Mouse (Mus musculus) CD4-positive helper T cell, adult 2 months (primary cell): ENCODE measurements around the gene Surf2.

ENCODE experiments used
- DNase-seq: peaks from one replicate; pipeline ENCODE4 v3.0.0-alpha.2; 2012; ENCODE audit warnings: low read depth, missing footprints, low spot score

Gene Surf2

GRCm38 (mm10) chr2:26960756-26961155 lies 44.6 kb downstream of the Surf2 start:
- no peak for DNase-seq

DNA sequence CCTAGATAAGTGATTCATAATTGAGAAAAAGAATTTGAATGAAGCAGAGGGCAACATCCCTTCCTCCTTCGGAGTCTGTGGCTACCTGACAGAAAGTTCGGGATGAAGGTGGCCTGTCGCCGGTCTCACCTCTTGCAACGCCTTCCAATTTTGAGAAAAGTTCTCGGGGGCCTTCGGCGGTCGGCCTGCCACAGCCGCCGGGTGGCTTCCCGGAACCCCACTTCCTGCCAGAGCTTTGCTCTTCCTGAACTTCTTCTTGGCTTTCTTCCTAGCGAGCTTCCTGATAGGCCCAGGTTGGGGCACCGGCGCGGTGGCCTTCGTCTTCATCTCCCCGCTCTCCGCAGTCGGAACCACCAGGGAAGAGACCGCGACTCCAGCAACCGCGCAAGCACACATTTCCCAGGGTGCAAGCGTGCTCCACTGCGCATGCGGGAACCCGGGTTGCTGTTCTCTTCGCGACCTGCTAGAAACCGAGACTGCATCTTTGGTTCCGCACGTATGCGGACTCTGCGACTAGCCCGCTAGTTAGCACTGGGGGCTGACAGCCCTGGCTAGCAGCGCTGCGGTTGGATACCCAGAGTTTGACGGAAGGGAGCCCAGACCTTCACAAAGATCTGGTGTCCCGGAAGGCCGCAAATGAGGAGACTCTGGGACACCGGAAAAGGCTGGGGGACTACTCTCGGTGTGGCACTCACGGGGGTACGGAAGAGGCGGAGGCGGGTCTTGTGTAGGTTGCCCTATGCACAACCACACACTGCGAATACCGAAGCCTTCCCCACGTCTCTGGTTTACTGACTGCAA lies 48.0 kb downstream of the Surf2 start, which contains the start of gene Rexo4:
Gene Rexo4, minus strand, starts transcription at position 464 of the 801 bp plus-strand sequence.
- peak; percentile 95 for DNase-seq

DNA sequence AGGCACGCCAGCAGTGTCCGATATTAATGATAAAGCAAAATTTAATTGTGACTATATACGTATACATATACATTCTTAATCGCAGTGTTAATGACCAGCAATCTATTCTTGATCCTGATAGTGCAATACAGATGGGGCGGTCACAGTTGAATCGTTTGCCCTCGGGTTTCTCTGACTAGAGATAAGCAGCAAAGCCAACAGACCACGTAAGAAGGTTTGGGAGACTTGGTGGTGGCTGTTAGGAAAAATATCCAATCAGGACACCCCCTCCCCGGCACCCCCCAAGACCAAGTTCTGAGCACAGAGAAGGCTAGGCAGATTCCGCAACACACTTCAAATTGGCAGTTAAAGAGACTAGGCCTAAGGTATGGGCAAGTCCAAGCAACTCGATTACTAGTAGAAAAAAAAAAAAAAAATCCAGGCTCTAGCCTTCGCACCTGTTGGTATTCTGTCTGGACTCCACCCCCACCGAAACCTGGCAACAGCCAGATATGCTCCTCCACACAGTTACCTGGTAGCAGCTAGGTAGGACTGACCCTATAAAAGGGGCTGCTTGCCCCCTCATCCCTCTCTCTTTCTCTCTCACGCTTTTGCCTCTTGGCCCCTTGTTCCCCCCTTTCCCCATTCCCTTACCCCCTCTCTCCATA lies 48.7 kb downstream of the Surf2 start:
- DNase-seq: no peak

GRCm38 (mm10) chr2:26967262-26967661 lies 51.1 kb downstream of the Surf2 start:
- no peak for DNase-seq
